Mouse (Mus musculus): ENCODE data around the gene Tnfsf13. TPM values are rescaled to one million over a fixed set of nuclear protein-coding genes. Genes with fewer than 3 reads are reported as not detected.

The Tnfsf13 gene
- polyA plus RNA-seq, 1 experiment, result 1.5 TPM

DNA sequence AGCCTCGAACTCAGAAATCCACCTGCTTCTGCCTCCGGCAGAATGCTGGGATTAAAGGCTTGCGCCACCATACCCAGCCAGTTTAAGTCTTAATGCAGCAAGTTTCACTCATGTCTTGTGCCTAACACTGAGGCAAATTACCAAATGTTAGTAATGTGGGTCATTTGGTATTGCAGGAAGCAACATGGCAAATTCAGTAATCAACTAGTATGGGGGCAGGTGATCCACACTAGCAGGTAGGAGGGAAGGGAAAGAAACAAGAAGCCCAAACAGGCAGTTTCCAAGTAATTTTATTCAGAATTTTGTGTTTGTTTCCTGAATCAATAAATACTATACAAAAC is 18.9 kb downstream of the Tnfsf13 start:
- Histone ChIP-seq H3K4me3 (ENCODE audit: insufficient read depth, low read length) (no peak overlapping the region), H3K4me1 (ENCODE audit: control insufficient read depth, insufficient read depth, low read length) (0 out of 2 replicates have a peak, but pooled peaks cover 2% of the 10 kb centered on the region), H3K27ac (ENCODE audit: insufficient read depth, low read length) (no peak overlapping the region)
- TF ChIP-seq POLR2A (IDR thresholded peaks at IDR 0.05; ENCODE audit: low read depth, low read length) (no peak), CTCF (IDR thresholded peaks at IDR 0.05; ENCODE audit: borderline replicate concordance, insufficient read depth, low read length) (no peak)

DNA sequence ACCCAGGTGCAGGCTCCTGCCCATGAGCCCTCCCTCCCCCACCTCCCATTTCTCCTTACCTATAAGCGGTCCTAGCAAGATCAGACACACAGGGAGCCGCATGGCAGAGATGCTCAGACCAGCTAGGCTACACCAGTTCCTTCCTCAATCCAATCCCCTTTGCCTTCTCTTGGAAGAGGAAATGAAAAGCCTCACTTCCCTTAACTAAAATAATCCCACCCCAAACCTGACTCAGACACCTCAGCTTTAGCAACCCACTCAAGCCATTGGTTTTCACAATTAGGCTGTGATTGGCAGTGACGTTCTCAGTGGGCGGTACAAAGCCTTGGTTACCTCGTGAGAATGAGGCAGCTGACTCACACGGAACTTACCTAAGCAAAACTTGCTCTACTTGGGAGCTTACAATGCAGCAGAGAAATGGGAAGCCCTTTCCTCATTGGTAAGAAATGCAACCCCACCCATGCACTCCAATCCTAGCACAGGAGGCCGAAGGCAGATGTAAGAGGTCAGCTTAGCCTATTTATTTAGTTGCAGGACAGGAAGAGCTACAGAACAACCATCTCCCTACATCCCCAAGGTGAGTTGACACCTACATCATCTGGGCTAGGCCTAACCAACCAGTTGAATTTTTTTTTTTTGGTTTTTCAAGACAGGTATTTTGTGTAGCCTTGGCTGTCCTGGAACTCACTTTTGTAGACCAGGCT is 19.5 kb downstream of the Tnfsf13 start, which contains the start of gene Cd68:
Gene Cd68 (minus strand): TSS at position 193 of the 704 bp plus-strand sequence.
- Histone ChIP-seq H3K4me3 (ENCODE audit: insufficient read depth, low read length) (no peak within 1 kb of the TSS), H3K27ac (ENCODE audit: insufficient read depth, low read length) (no peak within 1 kb of the TSS), H3K4me1 (ENCODE audit: control insufficient read depth, insufficient read depth, low read length) (0 out of 2 replicates have a peak, but pooled peaks cover 2% of the 10 kb centered on the region)
- no peak for TF ChIP-seq CTCF (IDR thresholded peaks at IDR 0.05; ENCODE audit: borderline replicate concordance, insufficient read depth, low read length)
- TF ChIP-seq POLR2A (IDR thresholded peaks at IDR 0.05; ENCODE audit: low read depth, low read length), result peak; percentile 49

DNA sequence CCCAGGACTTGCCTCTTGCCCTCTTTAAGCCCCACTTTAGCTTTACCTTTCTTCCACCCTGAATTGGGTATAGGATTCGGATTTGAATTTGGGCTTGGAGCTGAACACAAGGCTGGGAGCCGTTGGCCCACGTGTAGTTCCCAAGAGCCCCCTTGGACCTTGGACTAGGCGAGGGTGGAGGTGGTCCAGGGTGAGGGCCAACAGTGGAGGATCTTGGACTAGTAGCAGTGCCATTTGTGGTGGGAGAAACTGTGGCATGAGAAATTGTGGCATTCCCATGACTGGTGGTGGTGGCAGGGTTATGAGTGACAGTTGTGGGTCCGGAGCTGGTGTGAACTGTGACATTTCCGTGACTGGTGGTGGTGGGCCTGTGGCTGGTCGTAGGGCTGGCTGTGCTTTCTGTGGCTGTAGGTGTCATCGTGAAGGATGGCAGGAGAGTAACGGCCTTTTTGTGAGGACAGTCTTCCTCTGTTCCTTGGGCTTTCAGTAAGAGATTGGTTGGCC is 20.1 kb downstream of the Tnfsf13 start:
- H3K4me1 ChIP-seq (ENCODE audit: control insufficient read depth, insufficient read depth, low read length), result 0 out of 2 replicates have a peak, but pooled peaks cover 2% of the 10 kb centered on the region
- no peak overlapping the region for H3K27ac ChIP-seq (ENCODE audit: insufficient read depth, low read length)
- H3K4me3 ChIP-seq (ENCODE audit: insufficient read depth, low read length), result no peak overlapping the region
- peak; percentile 24; the same call in 1 of the 2 replicates for TF ChIP-seq POLR2A (IDR thresholded peaks at IDR 0.05; ENCODE audit: low read depth, low read length)
- TF ChIP-seq CTCF (IDR thresholded peaks at IDR 0.05; ENCODE audit: borderline replicate concordance, insufficient read depth, low read length), result no peak

DNA sequence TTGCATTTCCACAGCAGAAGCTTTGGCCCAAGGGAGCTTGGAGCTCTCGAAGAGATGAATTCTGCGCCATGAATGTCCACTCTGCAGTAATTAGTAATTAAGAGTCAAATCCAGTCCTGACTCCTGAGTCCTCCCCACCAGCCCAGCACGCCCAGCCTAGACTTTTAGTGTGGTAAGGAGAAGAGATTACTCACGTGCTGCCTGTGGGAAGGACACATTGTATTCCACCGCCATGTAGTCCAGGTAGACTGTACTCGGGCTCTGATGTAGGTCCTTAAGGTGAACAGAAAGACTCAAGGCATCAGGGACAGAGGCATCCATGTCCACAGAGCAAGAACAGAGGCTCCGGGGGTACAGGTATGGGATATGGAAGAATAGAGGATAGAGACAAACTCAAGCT is 20.7 kb downstream of the Tnfsf13 start:
- no peak overlapping the region for H3K27ac ChIP-seq (ENCODE audit: insufficient read depth, low read length)
- no peak; the same call in 1 of the 2 replicates for TF ChIP-seq POLR2A (IDR thresholded peaks at IDR 0.05; ENCODE audit: low read depth, low read length)
- no peak overlapping the region for H3K4me3 ChIP-seq (ENCODE audit: insufficient read depth, low read length)
- H3K4me1 ChIP-seq (ENCODE audit: control insufficient read depth, insufficient read depth, low read length), result 0 out of 2 replicates have a peak, but pooled peaks cover 2% of the 10 kb centered on the region

DNA sequence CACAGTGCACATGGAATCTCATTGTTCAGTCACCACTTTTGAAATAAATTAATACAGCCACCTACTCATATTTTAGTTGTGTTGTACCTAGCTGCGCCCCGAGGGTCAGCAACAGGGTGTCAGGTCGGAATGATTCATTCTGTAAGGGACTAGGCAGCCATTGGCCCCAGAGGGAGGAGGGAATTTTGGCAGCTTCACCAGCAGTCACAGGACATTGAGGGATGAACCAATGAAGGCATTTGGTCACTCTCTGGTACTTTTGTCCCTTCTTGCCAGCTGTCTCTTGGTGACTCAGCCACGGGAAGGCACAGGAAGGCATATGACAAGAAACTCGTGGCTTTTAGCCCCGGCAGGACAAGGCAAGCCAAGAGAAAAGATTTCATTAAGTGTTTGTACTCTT is 21.8 kb downstream of the Tnfsf13 start:
- H3K4me3 ChIP-seq (ENCODE audit: insufficient read depth, low read length), result no peak overlapping the region

DNA sequence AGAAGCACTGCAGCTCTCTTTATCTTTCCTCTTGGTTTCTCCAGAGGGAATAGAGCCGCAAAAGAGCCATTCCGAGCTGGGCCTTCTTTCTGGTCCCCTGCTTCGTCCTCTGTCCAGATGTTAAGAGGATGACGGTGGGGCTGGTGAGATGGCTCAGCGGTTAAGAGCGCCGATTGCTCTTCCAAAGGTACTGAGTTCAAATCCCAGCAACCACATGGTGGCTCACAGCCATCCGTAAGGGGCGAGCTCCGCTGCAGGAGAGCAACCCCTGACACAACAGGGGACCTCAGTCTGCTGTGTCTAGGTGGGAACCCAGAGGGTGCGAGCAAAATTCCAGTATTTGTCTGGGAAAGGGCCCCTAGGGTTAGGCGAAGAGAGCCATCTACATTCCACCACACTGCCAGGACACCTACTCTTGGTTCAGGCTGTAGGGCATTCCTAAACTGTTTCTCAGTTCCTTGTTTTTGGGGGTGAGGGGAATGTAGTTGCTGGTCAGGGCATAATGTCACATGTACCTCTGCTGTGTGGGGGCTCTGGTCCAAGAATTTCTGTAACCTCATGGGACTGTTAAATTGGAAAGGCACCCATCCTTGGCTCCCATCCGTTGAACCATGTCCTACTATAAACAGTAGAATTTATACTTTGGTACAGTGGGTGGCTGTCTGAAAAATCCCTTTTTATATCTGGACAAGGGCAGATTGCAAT is 22.5 kb downstream of the Tnfsf13 start:
- Histone ChIP-seq H3K4me3 (ENCODE audit: insufficient read depth, low read length) (peak overlapping the region; percentile 20), H3K27ac (ENCODE audit: insufficient read depth, low read length) (peak overlapping the region; percentile 63), H3K4me1 (ENCODE audit: control insufficient read depth, insufficient read depth, low read length) (0 out of 2 replicates have a peak, but pooled peaks cover 2% of the 10 kb centered on the region)
- TF ChIP-seq POLR2A (IDR thresholded peaks at IDR 0.05; ENCODE audit: low read depth, low read length), result no peak
- no peak for TF ChIP-seq CTCF (IDR thresholded peaks at IDR 0.05; ENCODE audit: borderline replicate concordance, insufficient read depth, low read length)

More for the DNA sequence above, 21.8 kb downstream of the Tnfsf13 start:
- Histone ChIP-seq H3K4me1 (ENCODE audit: control insufficient read depth, insufficient read depth, low read length) (0 out of 2 replicates have a peak, but pooled peaks cover 2% of the 10 kb centered on the region), H3K27ac (ENCODE audit: insufficient read depth, low read length) (0 out of 2 replicates have a peak overlapping the region, but pooled peaks have one; percentile 63)
- TF ChIP-seq CTCF (IDR thresholded peaks at IDR 0.05; ENCODE audit: borderline replicate concordance, insufficient read depth, low read length) (no peak), POLR2A (IDR thresholded peaks at IDR 0.05; ENCODE audit: low read depth, low read length) (no peak)

DNA sequence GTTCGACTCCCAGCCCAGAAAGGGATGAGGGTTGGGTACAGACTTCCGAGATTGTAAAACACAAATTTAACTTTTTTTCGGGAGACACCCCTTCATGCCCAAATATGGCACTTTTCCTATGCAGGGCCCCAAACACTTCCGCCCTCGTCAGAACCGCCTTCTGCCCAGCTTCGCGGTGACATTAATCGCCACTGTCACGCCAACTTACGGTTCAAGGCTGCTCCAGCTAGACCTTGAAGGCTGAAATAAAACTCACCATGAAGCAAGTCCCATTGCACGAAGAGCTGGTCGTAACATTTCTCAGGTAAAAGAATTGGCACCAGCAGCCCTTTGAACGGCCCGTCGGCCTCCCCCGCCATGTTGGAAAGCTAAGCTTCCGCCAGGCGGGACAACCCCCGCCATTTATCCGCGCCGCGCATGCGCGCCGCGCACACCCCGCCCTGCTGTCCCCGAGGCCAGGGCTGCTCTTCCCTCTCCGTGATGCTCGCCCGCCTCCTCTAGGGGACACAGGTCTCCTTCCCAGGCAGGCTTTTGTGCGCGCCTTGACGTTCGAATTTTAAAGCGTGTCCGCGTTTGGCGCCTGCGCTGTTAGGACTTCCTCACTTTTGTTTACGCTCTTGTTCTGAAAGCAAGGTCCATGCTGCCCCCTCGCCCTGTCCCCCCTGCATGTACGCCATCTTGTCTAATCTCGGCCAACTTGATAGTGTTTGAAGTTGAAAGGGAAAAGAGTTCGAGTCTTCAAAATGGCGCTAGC is 23.2 kb downstream of the Tnfsf13 start, which contains the start of gene Mpdu1:
Gene Mpdu1 (minus strand): TSS at position 430 of the 754 bp plus-strand sequence.
- Histone ChIP-seq H3K4me1 (ENCODE audit: control insufficient read depth, insufficient read depth, low read length) (0 out of 2 replicates have a peak, but pooled peaks cover 2% of the 10 kb centered on the region), H3K27ac (ENCODE audit: insufficient read depth, low read length) (peak within 1 kb of the TSS; percentile 94), H3K4me3 (ENCODE audit: insufficient read depth, low read length) (peak within 1 kb of the TSS; percentile 62)
- TF ChIP-seq CTCF (IDR thresholded peaks at IDR 0.05; ENCODE audit: borderline replicate concordance, insufficient read depth, low read length) (no peak), POLR2A (IDR thresholded peaks at IDR 0.05; ENCODE audit: low read depth, low read length) (peak; percentile 64)

DNA sequence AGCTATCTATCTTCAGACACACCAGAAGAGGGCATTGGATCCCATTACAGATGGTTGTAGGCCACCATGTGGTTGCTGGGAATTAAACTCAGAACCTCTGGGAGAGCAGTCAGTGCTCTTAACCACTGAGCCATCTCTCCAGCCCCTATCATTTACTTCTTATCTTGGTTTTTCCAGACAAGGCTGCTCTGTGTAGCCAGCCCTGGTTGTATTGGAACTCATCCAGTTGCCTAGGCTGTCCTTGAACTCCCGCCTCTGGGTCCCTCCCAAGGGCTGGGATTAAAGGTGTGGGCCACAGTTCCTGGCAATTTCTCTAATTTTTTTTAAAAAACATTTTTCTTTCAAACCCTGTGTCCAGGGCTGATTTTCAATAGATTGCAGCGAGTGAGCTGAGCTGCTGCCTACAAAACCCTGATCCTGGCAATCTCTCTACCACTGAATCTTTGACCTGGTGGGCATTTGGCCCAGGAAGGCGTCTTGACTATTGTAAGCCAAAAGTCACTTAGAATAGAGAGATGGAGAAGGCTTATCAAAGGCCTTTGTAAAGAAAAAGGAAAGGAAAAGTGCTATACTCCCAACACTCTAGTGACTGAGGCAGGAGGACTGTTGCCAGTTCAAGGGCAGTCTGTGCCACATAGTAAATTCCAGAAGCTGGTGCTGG is 24.2 kb downstream of the Tnfsf13 start:
- Histone ChIP-seq H3K27ac (ENCODE audit: insufficient read depth, low read length) (peak overlapping the region; percentile 94; the same call in 1 of the 2 replicates), H3K4me3 (ENCODE audit: insufficient read depth, low read length) (peak overlapping the region; percentile 62)
- TF ChIP-seq POLR2A (IDR thresholded peaks at IDR 0.05; ENCODE audit: low read depth, low read length) (no peak), CTCF (IDR thresholded peaks at IDR 0.05; ENCODE audit: borderline replicate concordance, insufficient read depth, low read length) (no peak)

DNA sequence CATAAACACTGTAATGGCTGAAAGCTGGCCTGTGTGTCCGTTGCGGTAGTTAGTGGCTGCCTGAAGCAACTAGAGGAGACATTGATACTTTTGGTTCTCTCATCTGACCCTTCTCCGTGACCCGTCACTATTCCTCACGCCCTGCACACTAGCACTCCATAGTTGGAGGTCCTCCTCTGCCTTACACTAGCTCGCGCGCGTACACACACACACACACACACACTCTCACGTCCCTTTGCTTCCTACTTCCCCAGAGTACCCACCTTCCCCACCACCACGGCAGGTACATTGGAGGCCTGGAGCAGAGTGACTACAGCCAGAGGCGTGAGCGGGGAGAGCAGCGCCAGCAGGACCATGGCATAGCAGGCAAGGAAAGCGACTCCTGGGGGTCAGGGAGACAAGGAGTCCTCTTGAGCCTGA is 28.1 kb downstream of the Tnfsf13 start:
- H3K4me1 ChIP-seq (ENCODE audit: control insufficient read depth, insufficient read depth, low read length), result 0 out of 2 replicates have a peak, but pooled peaks cover 4% of the 10 kb centered on the region
- H3K4me3 ChIP-seq (ENCODE audit: insufficient read depth, low read length), result no peak overlapping the region
- TF ChIP-seq POLR2A (IDR thresholded peaks at IDR 0.05; ENCODE audit: low read depth, low read length), result no peak
- TF ChIP-seq CTCF (IDR thresholded peaks at IDR 0.05; ENCODE audit: borderline replicate concordance, insufficient read depth, low read length), result no peak
- H3K27ac ChIP-seq (ENCODE audit: insufficient read depth, low read length), result no peak overlapping the region

More for the DNA sequence above, 24.2 kb downstream of the Tnfsf13 start:
- 0 out of 2 replicates have a peak, but pooled peaks cover 2% of the 10 kb centered on the region for H3K4me1 ChIP-seq (ENCODE audit: control insufficient read depth, insufficient read depth, low read length)

Data from embryonic fibroblast, embryonic 13.5 days (primary cell).